Mouse (Mus musculus): ENCODE data around the gene Gm20870. TPM values are rescaled to one million over a fixed set of nuclear protein-coding genes. Genes with fewer than 3 reads are reported as not detected.
"Not testable (repeated sequence)": the region's sequence is repeated elsewhere in the genome, so short reads cannot be mapped to it uniquely, and the experiment has no call there.

The Gm20870 gene
- polyA plus RNA-seq (2012; rRNA removed) (not detected in 2 replicates), polyA plus RNA-seq (2014; fragmentation: Nextera tagmentation; extraction: Ambion mirVana) (not detected in 2 replicates)

GRCm38 (mm10) chrY:71691743-71692142 lies at the start of gene Gm20870:
Gm20870 (plus strand) TSS chrY:71692043.
- H3K4me2 ChIP-seq (replicated peaks; ENCODE audit: low read depth, low read length, severe bottlenecking); H3K9ac ChIP-seq (ENCODE audit: low read depth, low read length, severe bottlenecking); H3K27ac ChIP-seq (replicated peaks; ENCODE audit: low read depth, low read length); H3K4me3 ChIP-seq (replicated peaks; ENCODE audit: low read length); DNase-seq (ENCODE audit: low spot score); H3K4me1 ChIP-seq (ENCODE audit: control insufficient read depth, insufficient read depth, low read length); ATAC-seq (ENCODE audit: low FRiP score, low read depth); H3K36me3 ChIP-seq (ENCODE audit: control insufficient read depth, insufficient read depth, low read length); H3K27me3 ChIP-seq (ENCODE audit: control insufficient read depth, insufficient read depth, low read length); H3K9me3 ChIP-seq (ENCODE audit: control insufficient read depth, low read length): not testable (repeated sequence)
- no CpG with 5 or more reads among the region's 6 CpGs for WGBS

Other genes starting within 250 kb of the Gm20870 start
- gene Gm20869, start 222.6 kb upstream of the Gm20870 start, polyA plus RNA-seq (2012; rRNA removed) = not detected in 2 replicates
- gene Gm20869, start 222.6 kb upstream of the Gm20870 start, polyA plus RNA-seq (2014; fragmentation: Nextera tagmentation; extraction: Ambion mirVana) = not detected in 2 replicates

All from limb, embryonic 14.5 days (tissue).